Mouse (Mus musculus) testis, adult 2 months (tissue): ENCODE results near the gene Slc1a7.

Source experiments
- CTCF ChIP-seq: fragments of 200-500 bp; IDR thresholded peaks from 2 replicates; pipeline ENCODE4 v1.5.1; 2012; ENCODE audit warnings: low read depth, mild to moderate bottlenecking, inconsistent platforms, low read length, moderate library complexity; ENCODE audit not compliant: control insufficient read depth, insufficient read depth, insufficient replicate concordance
- POLR2A ChIP-seq: fragments of 200-500 bp; IDR thresholded peaks from 2 replicates; pipeline ENCODE4 v1.6.1; 2012; ENCODE audit warnings: low read depth, mild to moderate bottlenecking, inconsistent platforms, low read length, moderate library complexity; ENCODE audit not compliant: control insufficient read depth

DNA sequence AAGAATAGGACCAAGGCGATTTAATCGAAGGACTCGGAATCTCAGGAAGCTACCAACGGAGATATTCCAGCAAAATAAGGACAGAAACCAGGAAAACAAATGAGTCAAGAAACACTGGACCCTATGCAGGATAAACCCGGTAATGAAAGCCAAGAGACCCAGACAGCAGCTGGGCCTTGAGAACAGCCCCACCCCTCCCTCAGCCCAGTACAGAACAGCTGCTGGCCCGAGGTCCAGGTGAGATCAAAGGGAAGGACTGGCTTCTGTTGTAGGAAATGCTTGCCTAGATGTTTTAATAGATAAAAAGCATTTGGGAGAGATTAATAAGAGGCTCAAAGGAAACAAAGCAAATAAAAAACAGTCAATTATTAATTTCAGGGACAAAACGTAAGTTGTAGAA lies 6.9 kb downstream of the Slc1a7 start:
- TF ChIP-seq CTCF: no peak
- TF ChIP-seq POLR2A: no peak
